Mouse (Mus musculus): Measurements from ENCODE around the gene Prrt3. TPM values are rescaled to one million over a fixed set of nuclear protein-coding genes. Genes with fewer than 3 reads are reported as not detected.

Gene Prrt3
- polyA plus RNA-seq, 1 experiment, result 0.22 TPM

- H3ac ChIP-seq (ENCODE audit: control insufficient read depth, insufficient read length), result no peak overlapping the region
- H3K27me3 ChIP-seq (ENCODE audit: control insufficient read depth, insufficient read depth, insufficient read length), result no peaks in the 10 kb centered on the region
- H3K4me3 ChIP-seq, result no peak overlapping the region
- H3K4me2 ChIP-seq (ENCODE audit: low read depth), result no peak overlapping the region
- H3K79me2 ChIP-seq (ENCODE audit: control insufficient read depth, insufficient read depth), result no peaks in the 10 kb centered on the region
- H3K36me3 ChIP-seq (ENCODE audit: control insufficient read depth, insufficient read depth), result peaks cover 51% of the 10 kb centered on the region
- TF ChIP-seq MYOD1 (IDR thresholded peaks at IDR 0.05; ENCODE audit: control insufficient read depth in 1 of 3, insufficient read length in 2 of 3, low read depth in 2 of 3) (peak in 1 of 3 experiments; percentile 60), REST (IDR thresholded peaks at IDR 0.05; ENCODE audit: insufficient read depth, insufficient read length) (no peak), E2F4 (IDR thresholded peaks at IDR 0.05; ENCODE audit: insufficient read depth) (no peak), USF1 (IDR thresholded peaks at IDR 0.05; ENCODE audit: low read depth) (no peak), CEBPB (IDR thresholded peaks at IDR 0.05; ENCODE audit: insufficient read depth, poor library complexity, severe bottlenecking) (no peak)
Observed at GRCm38 (mm10) chr6:113513944-113514343, 12.2 kb upstream of the Prrt3 start.

GRCm38 (mm10) chr6:113508947-113509280 is 7.2 kb upstream of the Prrt3 start:
- H3ac ChIP-seq (ENCODE audit: control insufficient read depth, insufficient read length), result no peak overlapping the region
- H3K4me3 ChIP-seq, result no peak overlapping the region
- H3K79me2 ChIP-seq (ENCODE audit: control insufficient read depth, insufficient read depth), result no peaks in the 10 kb centered on the region
- peaks cover 20% of the 10 kb centered on the region for H3K36me3 ChIP-seq (ENCODE audit: control insufficient read depth, insufficient read depth)
- TF ChIP-seq TCF12 (IDR thresholded peaks at IDR 0.05; ENCODE audit: insufficient read depth, poor library complexity, severe bottlenecking), result peak; percentile 41
- TF ChIP-seq MAX (IDR thresholded peaks at IDR 0.05; ENCODE audit: low read depth), result no peak
- peak; percentile 91 for TF ChIP-seq TCF3 (IDR thresholded peaks at IDR 0.05; ENCODE audit: insufficient read length, low read depth)
- no peak for TF ChIP-seq POLR2AphosphoS2 (IDR thresholded peaks at IDR 0.05; ENCODE audit: insufficient read length, low read depth)
- TF ChIP-seq MYOG (IDR thresholded peaks at IDR 0.05; ENCODE audit: control insufficient read depth in 1 of 3, insufficient read depth in 1 of 3, insufficient read length in 2 of 3, low read depth in 2 of 3), result peak; percentile 64 to 100 (median 97)
- TF ChIP-seq E2F4 (IDR thresholded peaks at IDR 0.05; ENCODE audit: insufficient read depth), result no peak
- peak in 2 of 3 experiments; percentile 99 for TF ChIP-seq MYOD1 (IDR thresholded peaks at IDR 0.05; ENCODE audit: control insufficient read depth in 1 of 3, insufficient read length in 2 of 3, low read depth in 2 of 3)
- peak; percentile 34 for TF ChIP-seq POLR2A (IDR thresholded peaks at IDR 0.05; ENCODE audit: insufficient read length, low read depth)
- H3K27me3 ChIP-seq (ENCODE audit: control insufficient read depth, insufficient read depth, insufficient read length), result no peaks in the 10 kb centered on the region
- H3K4me2 ChIP-seq (ENCODE audit: low read depth), result peak overlapping the region; percentile 73

GRCm38 (mm10) chr6:113508272-113508946 is 6.7 kb upstream of the Prrt3 start:
- H3K27me3 ChIP-seq (ENCODE audit: control insufficient read depth, insufficient read depth, insufficient read length), result no peaks in the 10 kb centered on the region
- peak overlapping the region; percentile 73 for H3K4me2 ChIP-seq (ENCODE audit: low read depth)
- no peak overlapping the region for H3ac ChIP-seq (ENCODE audit: control insufficient read depth, insufficient read length)
- H3K4me3 ChIP-seq, result no peak overlapping the region
- peaks cover 19% of the 10 kb centered on the region for H3K36me3 ChIP-seq (ENCODE audit: control insufficient read depth, insufficient read depth)
- no peak for TF ChIP-seq USF1 (IDR thresholded peaks at IDR 0.05; ENCODE audit: low read depth)
- no peak for TF ChIP-seq E2F4 (IDR thresholded peaks at IDR 0.05; ENCODE audit: insufficient read depth)
- peak; percentile 13 for TF ChIP-seq SRF (IDR thresholded peaks at IDR 0.05; ENCODE audit: control insufficient read depth, insufficient read length, low read depth)
- peak; percentile 20 to 84 (median 27) for TF ChIP-seq MYOG (IDR thresholded peaks at IDR 0.05; ENCODE audit: control insufficient read depth in 1 of 3, insufficient read depth in 1 of 3, insufficient read length in 2 of 3, low read depth in 2 of 3)
- peak; percentile 7 for TF ChIP-seq TCF12 (IDR thresholded peaks at IDR 0.05; ENCODE audit: insufficient read depth, poor library complexity, severe bottlenecking)
- peak; percentile 65 for TF ChIP-seq TCF3 (IDR thresholded peaks at IDR 0.05; ENCODE audit: insufficient read length, low read depth)
- TF ChIP-seq MYOD1 (IDR thresholded peaks at IDR 0.05; ENCODE audit: control insufficient read depth in 1 of 3, insufficient read length in 2 of 3, low read depth in 2 of 3), result peak; percentile 93 to 97 (median 96)
- TF ChIP-seq MAX (IDR thresholded peaks at IDR 0.05; ENCODE audit: low read depth), result no peak
- H3K79me2 ChIP-seq (ENCODE audit: control insufficient read depth, insufficient read depth), result no peaks in the 10 kb centered on the region

- Histone ChIP-seq H3K4me3 (no peak overlapping the region), H3ac (ENCODE audit: control insufficient read depth, insufficient read length) (no peak overlapping the region), H3K27me3 (ENCODE audit: control insufficient read depth, insufficient read depth, insufficient read length) (no peaks in the 10 kb centered on the region), H3K36me3 (ENCODE audit: control insufficient read depth, insufficient read depth) (peaks cover 7% of the 10 kb centered on the region), H3K4me2 (ENCODE audit: low read depth) (no peak overlapping the region), H3K79me2 (ENCODE audit: control insufficient read depth, insufficient read depth) (no peaks in the 10 kb centered on the region)
- TF ChIP-seq TCF12 (IDR thresholded peaks at IDR 0.05; ENCODE audit: insufficient read depth, poor library complexity, severe bottlenecking), result peak; percentile 6
- TF ChIP-seq MYOD1 (IDR thresholded peaks at IDR 0.05; ENCODE audit: control insufficient read depth in 1 of 3, insufficient read length in 2 of 3, low read depth in 2 of 3), result peak in 2 of 3 experiments; percentile 84 to 85
- TF ChIP-seq TCF3 (IDR thresholded peaks at IDR 0.05; ENCODE audit: insufficient read length, low read depth), result no peak
- no peak for TF ChIP-seq POLR2A (IDR thresholded peaks at IDR 0.05; ENCODE audit: insufficient read length, low read depth)
- TF ChIP-seq MAX (IDR thresholded peaks at IDR 0.05; ENCODE audit: low read depth), result no peak
- no peak for TF ChIP-seq E2F4 (IDR thresholded peaks at IDR 0.05; ENCODE audit: insufficient read depth)
- TF ChIP-seq MYOG (IDR thresholded peaks at IDR 0.05; ENCODE audit: control insufficient read depth in 1 of 3, insufficient read depth in 1 of 3, insufficient read length in 2 of 3, low read depth in 2 of 3), result peak in 2 of 3 experiments; percentile 66 to 82
- TF ChIP-seq USF1 (IDR thresholded peaks at IDR 0.05; ENCODE audit: low read depth), result no peak
Observed at GRCm38 (mm10) chr6:113507130-113507529, 5.4 kb upstream of the Prrt3 start.

- no peaks in the 10 kb centered on the region for H3K36me3 ChIP-seq (ENCODE audit: control insufficient read depth, insufficient read depth)
- H3ac ChIP-seq (ENCODE audit: control insufficient read depth, insufficient read length), result no peak overlapping the region
- H3K79me2 ChIP-seq (ENCODE audit: control insufficient read depth, insufficient read depth), result no peaks in the 10 kb centered on the region
- no peak for TF ChIP-seq USF1 (IDR thresholded peaks at IDR 0.05; ENCODE audit: low read depth)
- TF ChIP-seq MAX (IDR thresholded peaks at IDR 0.05; ENCODE audit: low read depth), result no peak
- no peak for TF ChIP-seq TCF12 (IDR thresholded peaks at IDR 0.05; ENCODE audit: insufficient read depth, poor library complexity, severe bottlenecking)
- no peak for TF ChIP-seq TCF3 (IDR thresholded peaks at IDR 0.05; ENCODE audit: insufficient read length, low read depth)
- TF ChIP-seq MYOG (IDR thresholded peaks at IDR 0.05; ENCODE audit: control insufficient read depth in 1 of 3, insufficient read depth in 1 of 3, insufficient read length in 2 of 3, low read depth in 2 of 3), result peak in 2 of 3 experiments; percentile 6 to 83
- TF ChIP-seq SRF (IDR thresholded peaks at IDR 0.05; ENCODE audit: control insufficient read depth, insufficient read length, low read depth), result no peak
- peak in 2 of 3 experiments; percentile 65 to 66 for TF ChIP-seq MYOD1 (IDR thresholded peaks at IDR 0.05; ENCODE audit: control insufficient read depth in 1 of 3, insufficient read length in 2 of 3, low read depth in 2 of 3)
- H3K27me3 ChIP-seq (ENCODE audit: control insufficient read depth, insufficient read depth, insufficient read length), result no peaks in the 10 kb centered on the region
- H3K4me3 ChIP-seq, result no peak overlapping the region
- no peak overlapping the region for H3K4me2 ChIP-seq (ENCODE audit: low read depth)
Observed at GRCm38 (mm10) chr6:113505689-113506088, 4.0 kb upstream of the Prrt3 start.
